16 mouse cellular contexts compared by ENCODE assay signal in genomic region chr17:71954217-71954844, GRCm38 (mm10).
DNase-seq lines count a peak whose midpoint lies in the region; ATAC-seq and TF ChIP-seq lines count a peak whose summit lies in the region.
"Had no signal": no experiment of that assay in that cellular context is flagged by ENCODE, and none has a peak within 500 bp of the region (broad histone marks: within the 10 kb centered on the region; RNA-seq: fewer than 3 reads in every experiment).

No protein-coding gene starts in this region.

- H3K36me3 ChIP-seq in forebrain, embryonic 14.5 days (ENCODE audit: control insufficient read depth, insufficient read depth, low read length): no peaks in the 10 kb centered on the region
- H3K36me3 ChIP-seq in forebrain, embryonic 10.5 days (replicated peaks): no peaks in the 10 kb centered on the region
- H3K36me3 ChIP-seq in midbrain, postnatal 0 days (ENCODE audit: insufficient read depth, low read length): no peaks in the 10 kb centered on the region
- H3K36me3 ChIP-seq in midbrain, embryonic 16.5 days (ENCODE audit: control insufficient read depth, insufficient read depth, low read length): no peaks in the 10 kb centered on the region
- no peaks in the 10 kb centered on the region for H3K36me3 ChIP-seq in neural tube, embryonic 15.5 days
- H3K36me3 ChIP-seq: heart, embryonic 10.5 days; limb, embryonic 15.5 days had no signal

- WGBS in forebrain, embryonic 14.5 days: 46% methylated on average over 15 of the region's 15 CpGs
- WGBS in forebrain, embryonic 10.5 days: 77% methylated on average over 15 of the region's 15 CpGs
- WGBS in midbrain, postnatal 0 days: 72% methylated on average over 15 of the region's 15 CpGs
- 67% methylated on average over 15 of the region's 15 CpGs for WGBS in midbrain, embryonic 16.5 days
- 48% methylated on average over 15 of the region's 15 CpGs for WGBS in neural tube, embryonic 15.5 days

- no peak overlapping the region for H3K9ac ChIP-seq in forebrain, embryonic 14.5 days (ENCODE audit: low read length)
- H3K9ac ChIP-seq in midbrain, postnatal 0 days (replicated peaks; ENCODE audit: low read length, poor library complexity, severe bottlenecking): no peak overlapping the region
- no peak overlapping the region for H3K9ac ChIP-seq in midbrain, embryonic 16.5 days (ENCODE audit: low read depth, low read length)
- H3K9ac ChIP-seq in neural tube, embryonic 15.5 days (replicated peaks): no peak overlapping the region
- H3K9ac ChIP-seq: limb, embryonic 15.5 days; liver, postnatal 0 days had no signal

- H3K27me3 ChIP-seq in forebrain, embryonic 14.5 days (replicated peaks; ENCODE audit: control insufficient read depth, insufficient read depth, low read length): no peaks in the 10 kb centered on the region
- no peaks in the 10 kb centered on the region for H3K27me3 ChIP-seq in forebrain, embryonic 10.5 days (ENCODE audit: poor library complexity, severe bottlenecking)
- H3K27me3 ChIP-seq in midbrain, postnatal 0 days (ENCODE audit: insufficient read depth, low read length): no peaks in the 10 kb centered on the region
- no peaks in the 10 kb centered on the region for H3K27me3 ChIP-seq in midbrain, embryonic 16.5 days (ENCODE audit: control insufficient read depth, insufficient read depth, low read depth, low read length)
- no peaks in the 10 kb centered on the region for H3K27me3 ChIP-seq in neural tube, embryonic 15.5 days (replicated peaks)
- H3K27me3 ChIP-seq: CH12.LX; limb, embryonic 15.5 days had no signal

- 0 out of 2 replicates have a peak, but pooled peaks have one; percentile 20 for ATAC-seq in forebrain, embryonic 14.5 days
- ATAC-seq in midbrain, postnatal 0 days (ENCODE audit: low FRiP score): no peak
- no peak for ATAC-seq in midbrain, embryonic 16.5 days
- ATAC-seq in granulocyte monocyte progenitor cell, adult 5-6 weeks (replicated peaks; ENCODE audit: poor library complexity, severe bottlenecking): 0 out of 2 replicates have a peak, but pooled peaks have one; percentile 1
- peak; percentile 59 for ATAC-seq in neural tube, embryonic 15.5 days (ENCODE audit: low FRiP score)
- ATAC-seq: liver, postnatal 0 days had no signal

- no peak for DNase-seq in forebrain, embryonic 14.5 days (ENCODE audit: low spot score)
- no peak for DNase-seq in forebrain, embryonic 10.5 days (ENCODE audit: extremely low spot score, low spot score)
- DNase-seq in midbrain, postnatal 0 days (ENCODE audit: low spot score): peak; percentile 10
- DNase-seq in left cerebral cortex, adult 18-20 months (ENCODE audit: low spot score in 2 of 2): no peak
- DNase-seq: cerebellum, adult 9-10 months; gastrocnemius, postnatal 10 days; kidney, adult 11 months; liver, postnatal 0 days; lung, postnatal 10 days; right cerebral cortex, postnatal 4 days had no signal

- H3K27ac ChIP-seq in forebrain, embryonic 14.5 days (ENCODE audit: low read depth, low read length): no peak overlapping the region
- H3K27ac ChIP-seq in forebrain, embryonic 10.5 days: no peak overlapping the region
- no peak overlapping the region for H3K27ac ChIP-seq in midbrain, postnatal 0 days (ENCODE audit: low read depth, low read length)
- no peak overlapping the region for H3K27ac ChIP-seq in midbrain, embryonic 16.5 days (ENCODE audit: low read length)
- H3K27ac ChIP-seq in neural tube, embryonic 15.5 days (replicated peaks): no peak overlapping the region
- H3K27ac ChIP-seq: heart, embryonic 10.5 days; limb, embryonic 15.5 days had no signal

- TF ChIP-seq CTCF in midbrain, postnatal 0 days (IDR thresholded peaks at IDR 0.05): no peak

- H3K4me3 ChIP-seq in forebrain, embryonic 14.5 days (ENCODE audit: low read depth, low read length): no peak overlapping the region
- no peak overlapping the region for H3K4me3 ChIP-seq in forebrain, embryonic 10.5 days
- H3K4me3 ChIP-seq in midbrain, postnatal 0 days (ENCODE audit: low read depth, low read length): no peak overlapping the region
- H3K4me3 ChIP-seq in midbrain, embryonic 16.5 days (ENCODE audit: low read depth, low read length): no peak overlapping the region
- no peak overlapping the region for H3K4me3 ChIP-seq in neural tube, embryonic 15.5 days (replicated peaks)
- H3K4me3 ChIP-seq: heart, embryonic 10.5 days; limb, embryonic 15.5 days had no signal

- H3K4me1 ChIP-seq in forebrain, embryonic 14.5 days (ENCODE audit: control insufficient read depth, insufficient read depth, low read length): no peaks in the 10 kb centered on the region
- 0 out of 2 replicates have a peak, but pooled peaks cover 6% of the 10 kb centered on the region for H3K4me1 ChIP-seq in forebrain, embryonic 10.5 days
- H3K4me1 ChIP-seq in midbrain, postnatal 0 days (ENCODE audit: insufficient read depth, low read length): no peaks in the 10 kb centered on the region
- H3K4me1 ChIP-seq in midbrain, embryonic 16.5 days (ENCODE audit: control insufficient read depth, insufficient read depth, low read length): no peaks in the 10 kb centered on the region; the same call in 1 of the 2 replicates
- peaks cover 10% of the 10 kb centered on the region for H3K4me1 ChIP-seq in neural tube, embryonic 15.5 days
- H3K4me1 ChIP-seq: heart, embryonic 10.5 days; limb, embryonic 15.5 days had no signal

- H3K4me2 ChIP-seq in forebrain, embryonic 14.5 days (ENCODE audit: low read length): no peak overlapping the region
- H3K4me2 ChIP-seq in midbrain, postnatal 0 days (ENCODE audit: low read depth, low read length, poor library complexity, severe bottlenecking): no peak overlapping the region
- H3K4me2 ChIP-seq in midbrain, embryonic 16.5 days (ENCODE audit: low read length): no peak overlapping the region
- H3K4me2 ChIP-seq in neural tube, embryonic 15.5 days: peak overlapping the region; percentile 15; the same call in 1 of the 2 replicates
- H3K4me2 ChIP-seq: limb, embryonic 15.5 days had no signal

- no peaks in the 10 kb centered on the region for H3K9me3 ChIP-seq in forebrain, embryonic 14.5 days (replicated peaks; ENCODE audit: control insufficient read depth, low read length)
- no peaks in the 10 kb centered on the region; the same call in 1 of the 2 replicates for H3K9me3 ChIP-seq in forebrain, embryonic 10.5 days
- no peaks in the 10 kb centered on the region for H3K9me3 ChIP-seq in midbrain, postnatal 0 days (ENCODE audit: low read length)
- no peaks in the 10 kb centered on the region for H3K9me3 ChIP-seq in midbrain, embryonic 16.5 days (replicated peaks; ENCODE audit: control insufficient read depth, low read length, poor library complexity, severe bottlenecking)
- H3K9me3 ChIP-seq in neural tube, embryonic 15.5 days (replicated peaks): no peaks in the 10 kb centered on the region
- H3K9me3 ChIP-seq: heart, embryonic 10.5 days; limb, embryonic 15.5 days had no signal

Comparison
In these comparisons a context has a peak if more than half of its experiments do, and no peak if none do; other contexts are left out.
1. ATAC-seq: peak in forebrain, embryonic 14.5 days (single experiment), granulocyte monocyte progenitor cell, adult 5-6 weeks (single experiment) and neural tube, embryonic 15.5 days (single experiment); none in midbrain, postnatal 0 days (single experiment) and midbrain, embryonic 16.5 days (single experiment).